Mouse (Mus musculus): ENCODE results near the gene Hoxc5. TPM values are rescaled to one million over a fixed set of nuclear protein-coding genes. Genes with fewer than 3 reads are reported as not detected.
A peak's percentile ranks its signal among the peaks of the same experiment; 100 is the strongest.

Hoxc5 gene
- polyA plus RNA-seq, 1 experiment, result 0.32 TPM

- no peak for DNase-seq
- TF ChIP-seq CTCF (IDR thresholded peaks at IDR 0.05; ENCODE audit: borderline replicate concordance, control insufficient read depth, extremely low read depth, insufficient read depth, low read length, poor library complexity) (no peak), POLR2A (IDR thresholded peaks at IDR 0.05; ENCODE audit: control insufficient read depth, extremely low read depth, insufficient read depth, low read length, poor library complexity) (no peak)
- Histone ChIP-seq H3K27me3 (ENCODE audit: control insufficient read depth, insufficient read depth, low read length) (peaks cover 20% of the 10 kb centered on the region), H3K36me3 (ENCODE audit: control insufficient read depth, insufficient read depth, low read length) (no peaks in the 10 kb centered on the region), H3K4me3 (ENCODE audit: control insufficient read depth, insufficient read depth, low read length) (no peak overlapping the region), H3K4me1 (replicated peaks; ENCODE audit: control insufficient read depth, insufficient read depth, low read length) (no peaks in the 10 kb centered on the region), H3K27ac (ENCODE audit: control insufficient read depth, insufficient read depth, low read length) (no peak overlapping the region)
- WGBS, result 42% methylated on average over 3 of the region's 3 CpGs
These were observed 17.7 kb downstream of the Hoxc5 start for GRCm38 (mm10) chr15:102984925-102985324.

GRCm38 (mm10) chr15:102987124-102987833, 20.0 kb downstream of the Hoxc5 start:
- no peaks in the 10 kb centered on the region for H3K4me1 ChIP-seq (replicated peaks; ENCODE audit: control insufficient read depth, insufficient read depth, low read length)
- no peaks in the 10 kb centered on the region for H3K36me3 ChIP-seq (ENCODE audit: control insufficient read depth, insufficient read depth, low read length)
- WGBS, result 7% methylated on average over 21 of the region's 21 CpGs
- TF ChIP-seq POLR2A (IDR thresholded peaks at IDR 0.05; ENCODE audit: control insufficient read depth, extremely low read depth, insufficient read depth, low read length, poor library complexity), result no peak
- TF ChIP-seq CTCF (IDR thresholded peaks at IDR 0.05; ENCODE audit: borderline replicate concordance, control insufficient read depth, extremely low read depth, insufficient read depth, low read length, poor library complexity), result peak; percentile 85
- no peak overlapping the region for H3K4me3 ChIP-seq (ENCODE audit: control insufficient read depth, insufficient read depth, low read length)
- no peak overlapping the region for H3K27ac ChIP-seq (ENCODE audit: control insufficient read depth, insufficient read depth, low read length)
- H3K27me3 ChIP-seq (ENCODE audit: control insufficient read depth, insufficient read depth, low read length), result peaks cover 25% of the 10 kb centered on the region
- peak; percentile 76 for DNase-seq

GRCm38 (mm10) chr15:102988078-102988477, 20.8 kb downstream of the Hoxc5 start:
- H3K27me3 ChIP-seq (ENCODE audit: control insufficient read depth, insufficient read depth, low read length), result peaks cover 24% of the 10 kb centered on the region
- TF ChIP-seq POLR2A (IDR thresholded peaks at IDR 0.05; ENCODE audit: control insufficient read depth, extremely low read depth, insufficient read depth, low read length, poor library complexity), result no peak
- H3K4me1 ChIP-seq (replicated peaks; ENCODE audit: control insufficient read depth, insufficient read depth, low read length), result no peaks in the 10 kb centered on the region
- DNase-seq, result no peak
- H3K36me3 ChIP-seq (ENCODE audit: control insufficient read depth, insufficient read depth, low read length), result no peaks in the 10 kb centered on the region
- WGBS, result 47% methylated on average over 5 of the region's 5 CpGs
- H3K4me3 ChIP-seq (ENCODE audit: control insufficient read depth, insufficient read depth, low read length), result no peak overlapping the region
- no peak overlapping the region for H3K27ac ChIP-seq (ENCODE audit: control insufficient read depth, insufficient read depth, low read length)

- Histone ChIP-seq H3K27me3 (ENCODE audit: control insufficient read depth, insufficient read depth, low read length) (peaks cover 22% of the 10 kb centered on the region), H3K36me3 (ENCODE audit: control insufficient read depth, insufficient read depth, low read length) (no peaks in the 10 kb centered on the region), H3K27ac (ENCODE audit: control insufficient read depth, insufficient read depth, low read length) (no peak within 1 kb of the TSS), H3K4me3 (ENCODE audit: control insufficient read depth, insufficient read depth, low read length) (no peak within 1 kb of the TSS), H3K4me1 (replicated peaks; ENCODE audit: control insufficient read depth, insufficient read depth, low read length) (no peaks in the 10 kb centered on the region)
- 7% methylated on average over 69 of the region's 69 CpGs for WGBS
- DNase-seq, result no peak
- TF ChIP-seq CTCF (IDR thresholded peaks at IDR 0.05; ENCODE audit: borderline replicate concordance, control insufficient read depth, extremely low read depth, insufficient read depth, low read length, poor library complexity) (no peak), POLR2A (IDR thresholded peaks at IDR 0.05; ENCODE audit: control insufficient read depth, extremely low read depth, insufficient read depth, low read length, poor library complexity) (no peak)
These were observed 23.5 kb downstream of the Hoxc5 start, which contains the start of gene Hoxc8 for GRCm38 (mm10) chr15:102990461-102991397. TSS of gene Hoxc8 (plus strand) at chr15:102990607.

- TF ChIP-seq CTCF (IDR thresholded peaks at IDR 0.05; ENCODE audit: borderline replicate concordance, control insufficient read depth, extremely low read depth, insufficient read depth, low read length, poor library complexity) (no peak), POLR2A (IDR thresholded peaks at IDR 0.05; ENCODE audit: control insufficient read depth, extremely low read depth, insufficient read depth, low read length, poor library complexity) (no peak)
- WGBS, result 8% methylated on average over 7 of the region's 7 CpGs
- H3K36me3 ChIP-seq (ENCODE audit: control insufficient read depth, insufficient read depth, low read length), result no peaks in the 10 kb centered on the region
- no peaks in the 10 kb centered on the region for H3K4me1 ChIP-seq (replicated peaks; ENCODE audit: control insufficient read depth, insufficient read depth, low read length)
- H3K27ac ChIP-seq (ENCODE audit: control insufficient read depth, insufficient read depth, low read length), result no peak overlapping the region
- H3K27me3 ChIP-seq (ENCODE audit: control insufficient read depth, insufficient read depth, low read length), result peaks cover 24% of the 10 kb centered on the region
- DNase-seq, result no peak
- H3K4me3 ChIP-seq (ENCODE audit: control insufficient read depth, insufficient read depth, low read length), result no peak overlapping the region
These were observed 24.5 kb downstream of the Hoxc5 start for GRCm38 (mm10) chr15:102991782-102992181.

- peaks cover 26% of the 10 kb centered on the region for H3K27me3 ChIP-seq (ENCODE audit: control insufficient read depth, insufficient read depth, low read length)
- WGBS, result 10% methylated on average over 11 of the region's 11 CpGs
- H3K36me3 ChIP-seq (ENCODE audit: control insufficient read depth, insufficient read depth, low read length), result no peaks in the 10 kb centered on the region
- H3K27ac ChIP-seq (ENCODE audit: control insufficient read depth, insufficient read depth, low read length), result no peak overlapping the region
- TF ChIP-seq CTCF (IDR thresholded peaks at IDR 0.05; ENCODE audit: borderline replicate concordance, control insufficient read depth, extremely low read depth, insufficient read depth, low read length, poor library complexity) (no peak), POLR2A (IDR thresholded peaks at IDR 0.05; ENCODE audit: control insufficient read depth, extremely low read depth, insufficient read depth, low read length, poor library complexity) (no peak)
- no peaks in the 10 kb centered on the region for H3K4me1 ChIP-seq (replicated peaks; ENCODE audit: control insufficient read depth, insufficient read depth, low read length)
- no peak for DNase-seq
- no peak overlapping the region for H3K4me3 ChIP-seq (ENCODE audit: control insufficient read depth, insufficient read depth, low read length)
These were observed 25.0 kb downstream of the Hoxc5 start for GRCm38 (mm10) chr15:102992206-102992605.
